Mouse (Mus musculus): ENCODE measurements at regions not wholly inside any gene's neighbourhood (a gene's known extent, or its start where the extent isn't known, plus 50 kb on each side); places are given as distances from the start of the nearest gene placed in this dataset.
"Not testable (repeated sequence)": the region's sequence is repeated elsewhere in the genome, so short reads cannot be mapped to it uniquely, and the experiment has no call there.

GRCm38 (mm10) chr6:75089971-75090370 lies 1407.6 kb downstream of the Gm9008 start:
- peak in 1 of 2 experiments; percentile 64 for DNase-seq (ENCODE audit: low spot score in 2 of 2)

GRCm38 (mm10) chr6:75067758-75068157 lies 1429.8 kb downstream of the Gm9008 start:
- no peak for DNase-seq (ENCODE audit: low spot score in 2 of 2)

- DNase-seq (ENCODE audit: low spot score in 2 of 2) = no peak
Measured at GRCm38 (mm10) chr6:75042336-75043010, 1455.1 kb downstream of the Gm9008 start.

GRCm38 (mm10) chr6:75039451-75039850 lies 1458.1 kb downstream of the Gm9008 start:
- DNase-seq (ENCODE audit: low spot score in 2 of 2) = no peak

GRCm38 (mm10) chr6:75037179-75037578 lies 1460.4 kb downstream of the Gm9008 start:
- DNase-seq (ENCODE audit: low spot score in 2 of 2) = not testable (repeated sequence)
